Mouse (Mus musculus): ENCODE results near the gene Med21. TPM values are rescaled to one million over a fixed set of nuclear protein-coding genes. Genes with fewer than 3 reads are reported as not detected.
A peak's percentile ranks its signal among the peaks of the same experiment; 100 is the strongest.

Med21 gene
- polyA plus RNA-seq, 1 experiment from 2014 or later, result 135 TPM

DNA sequence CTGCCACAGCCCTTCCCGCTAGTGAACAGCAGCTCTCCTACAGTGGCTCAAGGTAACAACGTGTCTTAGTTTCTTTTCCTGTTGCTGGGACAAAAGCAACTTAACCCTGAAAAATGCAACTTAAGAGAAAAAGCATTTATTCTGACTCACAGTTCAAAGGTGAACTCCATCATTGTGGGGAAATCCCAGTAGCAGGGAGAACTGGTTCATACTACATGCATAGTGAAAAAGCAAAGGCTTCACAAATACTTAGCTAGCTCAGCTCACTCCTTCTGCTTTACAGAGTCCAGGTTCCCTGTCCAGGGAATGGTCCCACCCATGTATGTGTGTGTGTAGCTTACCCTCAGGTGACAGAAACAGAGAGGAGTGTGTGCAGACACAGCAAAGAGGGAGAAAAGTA, 25.7 kb upstream of the Med21 start:
- 91% methylated on average over 2 of the region's 2 CpGs for WGBS
- no peaks in the 10 kb centered on the region for H3K27me3 ChIP-seq (ENCODE audit: control insufficient read depth, insufficient read depth, low read length)

GRCm38 (mm10) chr6:146628123-146628522, 14.2 kb upstream of the Med21 start:
- Histone ChIP-seq H3K9ac (ENCODE audit: low read length) (no peak overlapping the region), H3K27ac (ENCODE audit: low read depth, low read length) (no peak overlapping the region), H3K27me3 (ENCODE audit: control insufficient read depth, insufficient read depth, low read length) (no peaks in the 10 kb centered on the region), H3K9me3 (ENCODE audit: control insufficient read depth, low read length) (no peaks in the 10 kb centered on the region), H3K4me1 (ENCODE audit: control insufficient read depth, insufficient read depth, low read length) (no peaks in the 10 kb centered on the region; the same call in 1 of the 2 replicates), H3K4me3 (ENCODE audit: low read depth, low read length) (no peak overlapping the region), H3K4me2 (no peak overlapping the region), H3K36me3 (ENCODE audit: control insufficient read depth, insufficient read depth, low read length) (no peaks in the 10 kb centered on the region)
- no peak for DNase-seq (ENCODE audit: low spot score, missing footprints)
- no peak for ATAC-seq (ENCODE audit: low FRiP score)
- whole genome bisulfite sequencing, result 71% methylated on average over 3 of the region's 3 CpGs

More for the DNA sequence above, 25.7 kb upstream of the Med21 start:
- Histone ChIP-seq H3K36me3 (ENCODE audit: control insufficient read depth, insufficient read depth, low read length) (peaks cover 5% of the 10 kb centered on the region; the same call in 1 of the 2 replicates), H3K4me1 (ENCODE audit: control insufficient read depth, insufficient read depth, low read length) (no peaks in the 10 kb centered on the region), H3K4me2 (no peak overlapping the region), H3K27ac (ENCODE audit: low read depth, low read length) (no peak overlapping the region), H3K4me3 (ENCODE audit: low read depth, low read length) (no peak overlapping the region), H3K9ac (ENCODE audit: low read length) (no peak overlapping the region), H3K9me3 (ENCODE audit: control insufficient read depth, low read length) (no peaks in the 10 kb centered on the region)
- no peak for ATAC-seq (ENCODE audit: low FRiP score)
- no peak for DNase-seq (ENCODE audit: low spot score, missing footprints)

- no peak overlapping the region for H3K9ac ChIP-seq (ENCODE audit: low read length)
- no peaks in the 10 kb centered on the region for H3K9me3 ChIP-seq (ENCODE audit: control insufficient read depth, low read length)
- no peak for DNase-seq (ENCODE audit: low spot score, missing footprints)
- no peak for ATAC-seq (ENCODE audit: low FRiP score)
- no peak overlapping the region for H3K4me2 ChIP-seq
- no peak overlapping the region for H3K4me3 ChIP-seq (ENCODE audit: low read depth, low read length)
- H3K27ac ChIP-seq (ENCODE audit: low read depth, low read length), result no peak overlapping the region
- no peaks in the 10 kb centered on the region for H3K36me3 ChIP-seq (ENCODE audit: control insufficient read depth, insufficient read depth, low read length)
- WGBS, result 84% methylated on average over 9 of the region's 9 CpGs
- no peaks in the 10 kb centered on the region; the same call in 1 of the 2 replicates for H3K4me1 ChIP-seq (ENCODE audit: control insufficient read depth, insufficient read depth, low read length)
- H3K27me3 ChIP-seq (ENCODE audit: control insufficient read depth, insufficient read depth, low read length), result no peaks in the 10 kb centered on the region
Observed at GRCm38 (mm10) chr6:146629781-146630756, 12.3 kb upstream of the Med21 start.

DNA sequence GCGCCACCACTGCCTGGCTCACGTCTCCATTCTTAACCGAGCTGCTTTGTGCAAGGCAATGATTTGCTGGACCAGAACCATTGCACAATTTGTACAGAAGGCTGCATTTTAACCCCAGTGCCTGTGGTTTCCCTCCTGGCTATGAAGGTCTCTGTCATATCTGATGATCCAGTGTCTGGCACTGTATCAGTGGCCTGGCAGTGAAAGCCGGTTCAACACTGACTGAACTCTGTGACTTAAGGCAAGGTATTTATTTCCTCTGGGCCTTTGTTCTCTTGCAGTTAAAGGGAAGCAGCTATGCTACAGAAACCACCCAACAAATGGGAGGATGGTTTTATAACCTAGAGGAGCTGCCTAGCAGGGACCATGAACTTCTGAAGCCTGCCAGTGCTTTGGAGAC, 11.4 kb upstream of the Med21 start:
- Histone ChIP-seq H3K9ac (ENCODE audit: low read length) (no peak overlapping the region), H3K4me2 (no peak overlapping the region), H3K27me3 (ENCODE audit: control insufficient read depth, insufficient read depth, low read length) (no peaks in the 10 kb centered on the region), H3K9me3 (ENCODE audit: control insufficient read depth, low read length) (no peaks in the 10 kb centered on the region), H3K27ac (ENCODE audit: low read depth, low read length) (no peak overlapping the region), H3K4me3 (ENCODE audit: low read depth, low read length) (no peak overlapping the region), H3K4me1 (ENCODE audit: control insufficient read depth, insufficient read depth, low read length) (no peaks in the 10 kb centered on the region; the same call in 1 of the 2 replicates), H3K36me3 (ENCODE audit: control insufficient read depth, insufficient read depth, low read length) (no peaks in the 10 kb centered on the region)
- WGBS, result 89% methylated on average over 4 of the region's 4 CpGs
- ATAC-seq (ENCODE audit: low FRiP score), result no peak
- DNase-seq (ENCODE audit: low spot score, missing footprints), result no peak

- H3K9ac ChIP-seq (ENCODE audit: low read length), result no peak overlapping the region
- ATAC-seq (ENCODE audit: low FRiP score), result no peak
- no peaks in the 10 kb centered on the region for H3K9me3 ChIP-seq (ENCODE audit: control insufficient read depth, low read length)
- DNase-seq (ENCODE audit: low spot score, missing footprints), result no peak
- no peaks in the 10 kb centered on the region; the same call in 1 of the 2 replicates for H3K4me1 ChIP-seq (ENCODE audit: control insufficient read depth, insufficient read depth, low read length)
- H3K4me2 ChIP-seq, result no peak overlapping the region
- H3K36me3 ChIP-seq (ENCODE audit: control insufficient read depth, insufficient read depth, low read length), result no peaks in the 10 kb centered on the region
- WGBS, result 79% methylated on average over 8 of the region's 8 CpGs
- no peaks in the 10 kb centered on the region for H3K27me3 ChIP-seq (ENCODE audit: control insufficient read depth, insufficient read depth, low read length)
- H3K27ac ChIP-seq (ENCODE audit: low read depth, low read length), result no peak overlapping the region
- no peak overlapping the region for H3K4me3 ChIP-seq (ENCODE audit: low read depth, low read length)
Observed at GRCm38 (mm10) chr6:146631847-146632246, 10.5 kb upstream of the Med21 start.

- H3K9me3 ChIP-seq (ENCODE audit: control insufficient read depth, low read length), result no peaks in the 10 kb centered on the region
- no peak for ATAC-seq (ENCODE audit: low FRiP score)
- no peak for DNase-seq (ENCODE audit: low spot score, missing footprints)
- H3K27me3 ChIP-seq (ENCODE audit: control insufficient read depth, insufficient read depth, low read length), result no peaks in the 10 kb centered on the region
- H3K4me2 ChIP-seq, result no peak overlapping the region
- H3K4me3 ChIP-seq (ENCODE audit: low read depth, low read length), result no peak overlapping the region
- no peak overlapping the region for H3K27ac ChIP-seq (ENCODE audit: low read depth, low read length)
- H3K9ac ChIP-seq (ENCODE audit: low read length), result no peak overlapping the region
- H3K4me1 ChIP-seq (ENCODE audit: control insufficient read depth, insufficient read depth, low read length), result no peaks in the 10 kb centered on the region; the same call in 1 of the 2 replicates
- WGBS, result 87% methylated on average over 9 of the region's 9 CpGs
- no peaks in the 10 kb centered on the region for H3K36me3 ChIP-seq (ENCODE audit: control insufficient read depth, insufficient read depth, low read length)
Observed at GRCm38 (mm10) chr6:146632403-146632802, 9.9 kb upstream of the Med21 start.

- 37% methylated on average over 8 of the region's 8 CpGs for WGBS
- no peaks in the 10 kb centered on the region for H3K27me3 ChIP-seq (ENCODE audit: control insufficient read depth, insufficient read depth, low read length)
Observed at GRCm38 (mm10) chr6:146633097-146633496, 9.2 kb upstream of the Med21 start.

GRCm38 (mm10) chr6:146633629-146634014, 8.7 kb upstream of the Med21 start:
- H3K27ac ChIP-seq (ENCODE audit: low read depth, low read length), result no peak overlapping the region
- H3K9me3 ChIP-seq (ENCODE audit: control insufficient read depth, low read length), result no peaks in the 10 kb centered on the region
- DNase-seq (ENCODE audit: low spot score, missing footprints), result peak; percentile 81

More at GRCm38 (mm10) chr6:146633097-146633496, 9.2 kb upstream of the Med21 start:
- DNase-seq (ENCODE audit: low spot score, missing footprints) (peak; percentile 87), ATAC-seq (ENCODE audit: low FRiP score) (no peak)
- Histone ChIP-seq H3K36me3 (ENCODE audit: control insufficient read depth, insufficient read depth, low read length) (no peaks in the 10 kb centered on the region), H3K4me2 (peak overlapping the region; percentile 53), H3K9ac (ENCODE audit: low read length) (no peak overlapping the region), H3K4me1 (ENCODE audit: control insufficient read depth, insufficient read depth, low read length) (no peaks in the 10 kb centered on the region; the same call in 1 of the 2 replicates), H3K9me3 (ENCODE audit: control insufficient read depth, low read length) (no peaks in the 10 kb centered on the region), H3K27ac (ENCODE audit: low read depth, low read length) (no peak overlapping the region), H3K4me3 (ENCODE audit: low read depth, low read length) (no peak overlapping the region; the same call in 1 of the 2 replicates)

More at GRCm38 (mm10) chr6:146633629-146634014, 8.7 kb upstream of the Med21 start:
- no peaks in the 10 kb centered on the region for H3K36me3 ChIP-seq (ENCODE audit: control insufficient read depth, insufficient read depth, low read length)
- 11% methylated on average over 14 of the region's 14 CpGs for WGBS
- H3K27me3 ChIP-seq (ENCODE audit: control insufficient read depth, insufficient read depth, low read length), result no peaks in the 10 kb centered on the region
- no peaks in the 10 kb centered on the region; the same call in 1 of the 2 replicates for H3K4me1 ChIP-seq (ENCODE audit: control insufficient read depth, insufficient read depth, low read length)
- peak overlapping the region; percentile 79 for H3K9ac ChIP-seq (ENCODE audit: low read length)
- peak overlapping the region; percentile 53 for H3K4me2 ChIP-seq
- 0 out of 2 replicates have a peak, but pooled peaks have one; percentile 8 for ATAC-seq (ENCODE audit: low FRiP score)
- peak overlapping the region; percentile 62 for H3K4me3 ChIP-seq (ENCODE audit: low read depth, low read length)

Measured in midbrain, embryonic 11.5 days (tissue).